Mouse (Mus musculus): ENCODE measurements at regions not wholly inside any gene's neighbourhood (a gene's known extent, or its start where the extent isn't known, plus 50 kb on each side); places are given as distances from the start of the nearest gene placed in this dataset.

GRCm38 (mm10) chr1:35957425-35958372 is 110.5 kb upstream of the Hs6st1 start:
- no peak for DNase-seq (ENCODE audit: low spot score in 2 of 2)

- no peak for DNase-seq (ENCODE audit: low spot score in 2 of 2)
Measured at GRCm38 (mm10) chr1:35959729-35960128, 108.5 kb upstream of the Hs6st1 start.

- DNase-seq (ENCODE audit: low spot score in 2 of 2) = no peak
Measured at GRCm38 (mm10) chr1:35960844-35961243, 107.4 kb upstream of the Hs6st1 start.

- DNase-seq (ENCODE audit: low spot score in 2 of 2) = no peak
Measured at GRCm38 (mm10) chr1:35961923-35962322, 106.3 kb upstream of the Hs6st1 start.

GRCm38 (mm10) chr1:35968489-35968888 is 99.7 kb upstream of the Hs6st1 start:
- no peak for DNase-seq (ENCODE audit: low spot score in 2 of 2)

- DNase-seq (ENCODE audit: low spot score in 2 of 2) = no peak
Measured at GRCm38 (mm10) chr1:35971435-35972189, 96.6 kb upstream of the Hs6st1 start.

- no peak for DNase-seq (ENCODE audit: low spot score in 2 of 2)
Measured at GRCm38 (mm10) chr1:35972190-35972584, 96.0 kb upstream of the Hs6st1 start.

GRCm38 (mm10) chr1:35973386-35973785 is 94.8 kb upstream of the Hs6st1 start:
- no peak for DNase-seq (ENCODE audit: low spot score in 2 of 2)

- no peak for DNase-seq (ENCODE audit: low spot score in 2 of 2)
Measured at GRCm38 (mm10) chr1:35975611-35976208, 92.5 kb upstream of the Hs6st1 start.

- no peak for DNase-seq (ENCODE audit: low spot score in 2 of 2)
Measured at GRCm38 (mm10) chr1:35976528-35976927, 91.7 kb upstream of the Hs6st1 start.

- DNase-seq (ENCODE audit: low spot score in 2 of 2) = no peak
Measured at GRCm38 (mm10) chr1:35978116-35978515, 90.1 kb upstream of the Hs6st1 start.

GRCm38 (mm10) chr1:35978766-35979165 is 89.4 kb upstream of the Hs6st1 start:
- no peak for DNase-seq (ENCODE audit: low spot score in 2 of 2)

GRCm38 (mm10) chr1:35981226-35981625 is 87.0 kb upstream of the Hs6st1 start:
- no peak for DNase-seq (ENCODE audit: low spot score in 2 of 2)

GRCm38 (mm10) chr1:35983361-35983760 is 84.8 kb upstream of the Hs6st1 start:
- no peak for DNase-seq (ENCODE audit: low spot score in 2 of 2)

GRCm38 (mm10) chr1:35985318-35985717 is 82.9 kb upstream of the Hs6st1 start:
- DNase-seq (ENCODE audit: low spot score in 2 of 2) = no peak

GRCm38 (mm10) chr1:35986666-35987065 is 81.5 kb upstream of the Hs6st1 start:
- DNase-seq (ENCODE audit: low spot score in 2 of 2) = no peak

- DNase-seq (ENCODE audit: low spot score in 2 of 2) = no peak
Measured at GRCm38 (mm10) chr1:35992227-35992909, 75.8 kb upstream of the Hs6st1 start.

- DNase-seq (ENCODE audit: low spot score in 2 of 2) = no peak
Measured at GRCm38 (mm10) chr1:35992937-35993336, 75.3 kb upstream of the Hs6st1 start.

GRCm38 (mm10) chr1:35995691-35996090 is 72.5 kb upstream of the Hs6st1 start:
- peak; percentile 31 to 80 for DNase-seq (ENCODE audit: low spot score in 2 of 2)

GRCm38 (mm10) chr1:36001319-36001718 is 66.9 kb upstream of the Hs6st1 start:
- no peak for DNase-seq (ENCODE audit: low spot score in 2 of 2)

- no peak for DNase-seq (ENCODE audit: low spot score in 2 of 2)
Measured at GRCm38 (mm10) chr1:36001821-36002220, 66.4 kb upstream of the Hs6st1 start.

All from left cerebral cortex, adult 8-10 months (tissue).